Mouse (Mus musculus) CH12.LX (cell line): Measurements from ENCODE around the gene Terb2.

Experiments
- CTCF ChIP-seq, 2 experiments: IDR thresholded peaks in 1 of 2; conservative IDR thresholded peaks in 1 of 2; 2 replicates each; pipeline ENCODE4 v1.5.1; 2011 to 2012; ENCODE audit warnings: low read depth in 2 of 2, low read length in 2 of 2, improper control_type of control experiment in 1 of 2, inconsistent platforms in 1 of 2, mild to moderate bottlenecking in 1 of 2, moderate library complexity in 1 of 2
- MAX ChIP-seq: IDR thresholded peaks from 2 replicates; pipeline ENCODE4 v1.6.1; 2011; ENCODE audit warnings: low read length, improper control_type of control experiment
- POLR2A ChIP-seq: IDR thresholded peaks from 2 replicates; pipeline ENCODE4 v1.6.1; 2011; ENCODE audit warnings: low read depth, mild to moderate bottlenecking, improper control_type of control experiment, low read length

GRCm38 (mm10) chr2:122158362-122158802 is 27.7 kb upstream of the Terb2 start:
- TF ChIP-seq CTCF (conservative IDR thresholded peaks at IDR 0.05 in 1 of 2, IDR thresholded peaks at IDR 0.05 in 1 of 2; ENCODE audit: low read depth in 2 of 2, low read length in 2 of 2), result no peak
- no peak for TF ChIP-seq POLR2A
- TF ChIP-seq MAX, result no peak
